Mouse (Mus musculus) thymus, adult 2 months (tissue): ENCODE results near the gene Efna1. TPM values are rescaled to one million over a fixed set of nuclear protein-coding genes. Genes with fewer than 3 reads are reported as not detected.

ENCODE experiments used
- DNase-seq: peaks from one replicate; pipeline ENCODE4 v3.0.0; 2021
- H3K27ac ChIP-seq: fragments of 200-500 bp; 2 replicates; pipeline ENCODE4 v1.5.1; 2012; ENCODE audit warnings: low read length, control low read depth; ENCODE audit not compliant: control insufficient read depth, insufficient read depth
- H3K27me3 ChIP-seq: fragments of 200-500 bp; 2 replicates; pipeline ENCODE4 v1.6.1; 2012; ENCODE audit warnings: mild to moderate bottlenecking, low read length, moderate library complexity, mixed read lengths; ENCODE audit not compliant: control insufficient read depth, insufficient read depth
- H3K36me3 ChIP-seq: fragments of 200-500 bp; 2 replicates; pipeline ENCODE4 v1.6.1; 2012; ENCODE audit warnings: mild to moderate bottlenecking, low read length, moderate library complexity; ENCODE audit not compliant: control insufficient read depth, insufficient read depth
- H3K4me1 ChIP-seq: fragments of 200-500 bp; replicated peaks from 2 replicates; pipeline ENCODE4 v1.6.1; 2012; ENCODE audit warnings: low read length; ENCODE audit not compliant: control insufficient read depth, insufficient read depth
- H3K4me3 ChIP-seq: fragments of 200-500 bp; 2 replicates; pipeline ENCODE4 v1.5.1; 2012; ENCODE audit warnings: mild to moderate bottlenecking, low read length, control low read depth, moderate library complexity; ENCODE audit not compliant: control insufficient read depth, insufficient read depth
- CTCF ChIP-seq: fragments of 200-500 bp; IDR thresholded peaks from 2 replicates; pipeline ENCODE4 v1.5.1; 2012; ENCODE audit warnings: mild to moderate bottlenecking, control low read depth, low read length, moderate library complexity, borderline replicate concordance; ENCODE audit not compliant: control insufficient read depth, poor library complexity, insufficient read depth; ENCODE audit errors: extremely low read depth
- POLR2A ChIP-seq: fragments of 200-500 bp; IDR thresholded peaks from 2 replicates; pipeline ENCODE4 v1.6.1; 2012; ENCODE audit warnings: mild to moderate bottlenecking, low read length, control low read depth, moderate library complexity; ENCODE audit not compliant: control insufficient read depth, poor library complexity, insufficient read depth; ENCODE audit errors: extremely low read depth
- WGBS: fragments of 180-500 bp; shearing (Covaris S2); methylation state at CpG from one replicate; pipeline ENCODE4 v1.1.7; 2018; 5-methylcytosine and 5-hydroxymethylcytosine counted together
- polyA plus RNA-seq: library from polyadenylated mRNA; depleted of rRNA; stranded (reverse); fragments of >200 nt; gene quantifications from 2 replicates; pipeline ENCODE4 v1.2.3, GENCODE M21; 2012

Gene Efna1
- polyA plus RNA-seq, 1 experiment = 9.7 TPM

- H3K27me3 ChIP-seq = peaks cover 48% of the 10 kb centered on the region
- H3K4me3 ChIP-seq = peak overlapping the region; percentile 29
- H3K36me3 ChIP-seq = no peaks in the 10 kb centered on the region
- no peak overlapping the region for H3K27ac ChIP-seq
- TF ChIP-seq POLR2A (no peak), CTCF (no peak)
- 5% methylated on average over 14 of the region's 14 CpGs for WGBS
- H3K4me1 ChIP-seq = peaks cover 39% of the 10 kb centered on the region
- DNase-seq = no peak
These were observed 41.2 kb upstream of the Efna1 start for GRCm38 (mm10) chr3:89322131-89322500.

DNA sequence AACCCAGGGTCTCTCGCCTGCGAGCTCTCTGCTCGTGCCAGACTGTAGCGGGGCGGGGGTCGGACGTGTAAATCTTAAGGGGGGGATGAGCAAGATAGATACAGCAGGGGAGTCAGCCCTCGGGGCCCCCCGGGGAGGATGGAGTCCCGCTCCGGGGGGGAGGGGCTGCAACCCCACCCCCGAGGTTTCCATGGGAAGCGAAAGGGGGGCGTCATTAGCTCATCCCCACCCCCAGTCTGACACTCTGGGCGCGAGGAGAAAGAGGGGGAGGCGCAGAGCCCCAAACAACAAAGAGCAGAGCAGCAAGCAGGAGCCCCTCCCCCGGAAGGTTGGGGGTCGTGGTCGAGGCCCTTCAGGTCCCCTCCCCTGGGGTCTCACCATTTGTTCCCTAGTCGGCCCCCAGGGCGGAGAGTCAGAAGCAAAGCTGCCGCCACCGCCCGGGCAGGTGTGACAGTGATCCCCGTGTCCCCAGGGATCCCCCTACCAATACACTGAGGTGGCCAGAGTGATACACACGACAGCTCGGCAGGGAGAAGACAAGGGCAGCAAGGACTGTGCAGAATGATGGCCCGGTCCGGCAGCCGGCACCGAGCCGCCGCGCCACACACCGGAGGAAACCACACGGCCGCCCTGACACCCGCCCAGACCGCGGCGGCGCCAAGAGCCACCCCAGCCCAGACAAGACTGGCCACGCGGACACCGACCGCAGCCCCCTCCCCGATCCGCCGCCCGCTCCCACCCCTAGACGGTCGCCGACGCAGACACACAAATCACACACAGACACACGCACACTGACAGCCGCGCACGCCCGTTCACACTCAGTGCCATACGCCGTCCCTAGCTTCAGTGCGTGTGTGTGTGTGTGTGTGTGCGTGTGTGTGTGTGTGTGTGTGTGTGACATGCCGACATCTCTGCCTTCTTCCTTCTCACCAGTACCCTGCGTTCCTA lies 40.5 kb upstream of the Efna1 start:
- Histone ChIP-seq H3K27me3 (peaks cover 48% of the 10 kb centered on the region), H3K27ac (no peak overlapping the region), H3K4me1 (peaks cover 40% of the 10 kb centered on the region), H3K36me3 (no peaks in the 10 kb centered on the region), H3K4me3 (0 out of 2 replicates have a peak overlapping the region, but pooled peaks have one; percentile 29)
- TF ChIP-seq CTCF (no peak), POLR2A (no peak)
- no peak for DNase-seq
- WGBS = 4% methylated on average over 65 of the region's 66 CpGs

- no peaks in the 10 kb centered on the region for H3K36me3 ChIP-seq
- peaks cover 54% of the 10 kb centered on the region for H3K27me3 ChIP-seq
- WGBS = 2% methylated on average over 41 of the region's 41 CpGs
- no peak for TF ChIP-seq POLR2A
- TF ChIP-seq CTCF = no peak
- peaks cover 47% of the 10 kb centered on the region for H3K4me1 ChIP-seq
- no peak overlapping the region for H3K4me3 ChIP-seq
- peak; percentile 13 for DNase-seq
- no peak overlapping the region for H3K27ac ChIP-seq
These were observed 39.7 kb upstream of the Efna1 start for GRCm38 (mm10) chr3:89320581-89321182.

GRCm38 (mm10) chr3:89319591-89320350 lies 38.8 kb upstream of the Efna1 start:
- 4% methylated on average over 58 of the region's 58 CpGs for WGBS
- TF ChIP-seq POLR2A (no peak), CTCF (no peak)
- no peak overlapping the region for H3K4me3 ChIP-seq
- H3K27ac ChIP-seq = no peak overlapping the region
- DNase-seq = peak; percentile 10
- H3K27me3 ChIP-seq = peaks cover 54% of the 10 kb centered on the region
- H3K36me3 ChIP-seq = no peaks in the 10 kb centered on the region
- peaks cover 47% of the 10 kb centered on the region for H3K4me1 ChIP-seq

GRCm38 (mm10) chr3:89318971-89319590 lies 38.1 kb upstream of the Efna1 start:
- Histone ChIP-seq H3K27me3 (peaks cover 54% of the 10 kb centered on the region), H3K36me3 (no peaks in the 10 kb centered on the region), H3K4me1 (peaks cover 47% of the 10 kb centered on the region), H3K27ac (no peak overlapping the region), H3K4me3 (no peak overlapping the region)
- no peak for DNase-seq
- TF ChIP-seq POLR2A (no peak), CTCF (no peak)
- WGBS = 28% methylated on average over 21 of the region's 21 CpGs

DNA sequence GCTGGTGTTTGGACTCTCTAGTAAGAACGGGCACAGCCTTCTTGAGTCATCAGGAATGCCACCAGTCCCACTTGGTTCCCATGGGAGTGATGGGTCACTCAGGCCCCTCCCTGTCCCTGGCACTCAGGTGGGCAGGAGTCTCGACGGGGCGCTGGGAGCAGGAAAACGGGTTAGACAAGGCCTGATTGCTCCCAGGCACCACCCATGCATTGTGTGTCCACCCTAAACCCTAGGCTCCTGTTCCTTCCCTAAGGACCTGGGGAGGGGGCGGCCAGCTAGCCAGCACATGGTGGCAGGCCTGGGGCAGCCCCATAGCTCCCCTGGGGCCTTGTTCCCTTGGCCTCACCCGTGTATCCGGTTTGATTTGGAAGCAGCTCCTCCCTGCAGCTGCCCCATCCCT lies 37.4 kb upstream of the Efna1 start:
- TF ChIP-seq CTCF (no peak), POLR2A (no peak)
- H3K27ac ChIP-seq = no peak overlapping the region
- H3K4me1 ChIP-seq = peaks cover 47% of the 10 kb centered on the region
- H3K4me3 ChIP-seq = no peak overlapping the region
- H3K36me3 ChIP-seq = no peaks in the 10 kb centered on the region
- 91% methylated on average over 8 of the region's 8 CpGs for WGBS
- peaks cover 52% of the 10 kb centered on the region for H3K27me3 ChIP-seq
- DNase-seq = no peak
